Mouse (Mus musculus): ENCODE measurements at regions not wholly inside any gene's neighbourhood (a gene's known extent, or its start where the extent isn't known, plus 50 kb on each side); places are given as distances from the start of the nearest gene placed in this dataset.
"Not testable (repeated sequence)": the region's sequence is repeated elsewhere in the genome, so short reads cannot be mapped to it uniquely, and the experiment has no call there.

DNA sequence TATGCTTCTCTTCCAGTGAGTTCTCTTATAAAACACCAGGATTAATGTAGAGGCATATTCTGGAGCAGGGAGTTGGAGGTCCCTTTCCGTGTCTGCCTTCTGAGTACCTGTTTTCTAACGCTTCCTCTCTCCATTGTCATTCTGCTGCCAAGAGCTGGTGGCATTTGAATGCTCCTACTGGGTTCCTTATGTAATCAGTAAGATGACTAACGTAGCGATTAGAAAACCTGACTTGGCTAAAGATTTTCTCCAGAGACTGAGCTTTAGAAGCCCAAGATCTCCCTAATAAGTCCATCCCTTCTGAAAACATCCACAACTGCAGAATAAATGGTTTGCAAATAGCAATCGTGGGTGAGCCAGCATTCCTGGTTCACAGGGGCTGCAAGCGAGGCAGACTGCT lies 174.5 kb downstream of the Dhx15 start:
- DNase-seq (ENCODE audit: low spot score), result no peak

- no peak for DNase-seq (ENCODE audit: low spot score)
Measured at GRCm38 (mm10) chr5:52010426-52010825, 179.9 kb downstream of the Dhx15 start.

GRCm38 (mm10) chr5:52008942-52009341 lies 181.4 kb downstream of the Dhx15 start:
- DNase-seq (ENCODE audit: low spot score), result no peak

GRCm38 (mm10) chr5:52006843-52007242 lies 183.5 kb downstream of the Dhx15 start:
- no peak for DNase-seq (ENCODE audit: low spot score)

GRCm38 (mm10) chr5:51990847-51991610 lies 199.3 kb downstream of the Dhx15 start:
- DNase-seq (ENCODE audit: low spot score), result no peak

DNA sequence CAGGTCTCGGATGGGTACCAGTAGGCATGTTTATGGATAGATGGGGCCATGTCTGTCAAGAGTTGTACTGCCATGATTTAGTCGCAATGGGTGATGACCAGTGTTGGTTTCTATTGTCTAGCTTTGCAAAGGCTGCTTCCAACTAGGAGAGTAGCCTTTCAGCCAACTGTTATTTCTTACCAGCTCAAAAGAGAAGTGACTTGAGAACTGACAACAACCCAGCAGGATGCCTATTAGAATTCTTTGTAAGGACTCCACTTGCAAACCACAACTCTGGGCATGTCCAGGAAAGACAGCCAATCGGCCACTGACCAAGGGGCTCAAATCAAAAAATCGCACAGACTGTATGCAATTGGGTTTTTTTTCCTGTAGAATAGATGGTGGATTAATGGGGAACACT lies 200.9 kb downstream of the Dhx15 start:
- DNase-seq (ENCODE audit: low spot score), result no peak

GRCm38 (mm10) chr5:51988913-51989312 lies 201.4 kb downstream of the Dhx15 start:
- DNase-seq (ENCODE audit: low spot score), result no peak

- DNase-seq (ENCODE audit: low spot score), result no peak
Measured at GRCm38 (mm10) chr5:51984966-51985365, 205.3 kb downstream of the Dhx15 start.

DNA sequence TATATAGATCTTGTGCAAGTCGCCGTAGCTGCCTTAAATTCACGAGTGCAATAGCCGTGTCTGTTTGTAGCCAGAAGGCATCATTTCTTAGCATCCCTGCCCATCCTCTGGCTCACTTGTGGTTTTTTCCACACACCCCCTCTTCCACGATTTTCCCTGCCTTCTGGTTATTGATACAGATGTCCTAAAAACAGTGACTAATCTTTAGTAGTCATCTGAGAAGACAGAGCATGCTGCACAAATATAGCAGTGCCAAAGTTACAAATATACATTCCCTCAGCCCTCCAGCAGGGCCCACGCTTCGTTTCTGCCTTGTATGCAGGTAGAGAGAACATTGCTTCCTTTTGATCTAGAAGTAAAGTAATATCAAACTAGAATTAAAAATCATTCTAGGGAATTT lies 207.5 kb downstream of the Dhx15 start:
- no peak for DNase-seq (ENCODE audit: low spot score)

DNA sequence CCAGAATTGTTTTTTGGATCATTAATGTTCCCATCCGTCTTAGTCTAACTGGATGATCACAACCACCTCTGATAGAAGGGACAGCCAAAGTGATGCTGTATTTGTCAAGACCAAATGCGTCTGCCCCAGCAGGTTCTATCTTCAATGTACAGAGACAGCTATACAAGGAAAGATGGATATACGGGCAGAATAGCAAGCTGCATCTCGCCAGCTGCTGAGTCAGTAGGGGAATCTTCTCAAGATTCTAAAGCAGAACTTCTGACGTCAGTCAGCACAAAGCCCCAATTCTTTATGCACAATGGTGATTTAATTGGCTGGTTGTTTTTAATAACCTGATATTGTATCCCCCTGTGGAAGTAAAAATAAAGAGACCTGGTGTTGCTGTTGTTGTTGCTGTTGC lies 209.4 kb downstream of the Dhx15 start:
- no peak for DNase-seq (ENCODE audit: low spot score)

DNA sequence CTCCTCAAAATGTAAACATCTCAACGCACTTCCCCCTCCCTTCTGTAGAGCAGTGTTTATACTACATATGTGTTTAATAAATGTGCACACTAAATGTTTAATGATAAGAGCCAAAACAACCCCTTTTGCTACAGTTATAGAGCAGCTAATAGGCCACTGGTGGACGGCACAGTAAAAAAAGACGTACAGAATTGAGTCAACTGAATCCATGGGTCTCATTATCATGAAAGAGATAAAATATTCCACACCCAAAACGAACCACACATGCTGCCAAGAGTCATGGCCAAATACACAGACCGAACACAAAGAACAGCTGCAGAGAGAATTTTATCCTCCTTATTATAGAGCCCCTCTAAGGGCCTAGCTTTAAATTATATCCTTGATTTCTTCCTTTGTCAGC lies 237.8 kb downstream of the Dhx15 start:
- DNase-seq (ENCODE audit: low spot score), result no peak

- no peak for DNase-seq (ENCODE audit: low spot score)
Measured at GRCm38 (mm10) chr5:51949996-51950395, 240.3 kb downstream of the Dhx15 start.

GRCm38 (mm10) chr5:51946062-51946461 lies 244.3 kb downstream of the Dhx15 start:
- DNase-seq (ENCODE audit: low spot score), result no peak

DNA sequence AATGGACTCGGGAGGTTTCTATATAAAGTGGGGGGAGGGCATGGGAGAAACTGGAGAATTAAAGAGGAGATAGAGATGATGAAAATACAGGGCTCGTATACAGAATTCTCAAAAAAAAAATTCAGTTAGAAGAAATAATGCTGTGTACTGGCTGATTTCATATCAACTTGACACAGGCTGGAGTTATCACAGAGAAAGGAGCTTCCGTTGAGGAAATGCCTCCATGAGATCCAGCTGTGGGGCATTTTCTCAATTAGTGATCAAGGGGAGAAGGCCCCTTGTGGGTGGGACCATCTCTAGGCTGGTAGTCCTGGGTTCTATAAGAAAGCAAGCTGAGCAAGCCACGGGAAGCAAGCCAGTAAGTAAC lies 248.4 kb downstream of the Dhx15 start:
- not testable (repeated sequence) for DNase-seq (ENCODE audit: low spot score)

DNA sequence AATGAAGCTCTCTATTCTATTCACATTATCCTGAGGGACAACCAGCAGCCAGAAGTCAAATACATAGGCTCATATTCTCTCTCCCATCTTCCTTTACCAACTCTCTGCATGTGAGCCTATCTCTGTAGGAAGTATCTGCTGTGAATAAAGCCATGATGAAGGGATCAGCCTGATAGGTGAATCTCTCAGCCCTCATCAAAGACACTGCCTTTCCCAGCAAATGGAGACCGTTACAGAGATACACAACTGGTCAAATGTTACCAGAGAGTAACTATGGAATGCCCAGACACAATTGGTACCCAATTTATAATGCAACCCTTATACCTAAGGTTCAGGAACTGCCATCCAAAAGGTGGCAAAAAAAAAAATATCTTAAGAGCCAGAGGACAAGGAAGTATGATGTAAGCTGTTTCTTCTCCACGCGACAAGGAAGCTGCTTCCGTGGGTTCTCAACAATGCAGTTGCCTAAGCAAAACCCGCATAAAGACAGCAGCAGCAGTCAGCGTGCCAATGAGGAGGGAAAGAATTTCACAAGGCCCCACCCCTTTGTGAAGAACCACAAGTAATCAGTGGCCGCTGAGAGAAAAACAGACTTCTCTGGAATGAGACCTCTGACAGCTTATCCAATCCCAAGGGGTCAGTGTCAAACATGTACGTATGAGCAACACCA lies 248.9 kb downstream of the Dhx15 start:
- peak; percentile 4 for DNase-seq (ENCODE audit: low spot score)

- no peak for DNase-seq (ENCODE audit: low spot score)
Measured at GRCm38 (mm10) chr5:51938845-51939244, 251.5 kb downstream of the Dhx15 start.

- DNase-seq (ENCODE audit: low spot score), result no peak
Measured at GRCm38 (mm10) chr5:51937320-51937719, 253.0 kb downstream of the Dhx15 start.

DNA sequence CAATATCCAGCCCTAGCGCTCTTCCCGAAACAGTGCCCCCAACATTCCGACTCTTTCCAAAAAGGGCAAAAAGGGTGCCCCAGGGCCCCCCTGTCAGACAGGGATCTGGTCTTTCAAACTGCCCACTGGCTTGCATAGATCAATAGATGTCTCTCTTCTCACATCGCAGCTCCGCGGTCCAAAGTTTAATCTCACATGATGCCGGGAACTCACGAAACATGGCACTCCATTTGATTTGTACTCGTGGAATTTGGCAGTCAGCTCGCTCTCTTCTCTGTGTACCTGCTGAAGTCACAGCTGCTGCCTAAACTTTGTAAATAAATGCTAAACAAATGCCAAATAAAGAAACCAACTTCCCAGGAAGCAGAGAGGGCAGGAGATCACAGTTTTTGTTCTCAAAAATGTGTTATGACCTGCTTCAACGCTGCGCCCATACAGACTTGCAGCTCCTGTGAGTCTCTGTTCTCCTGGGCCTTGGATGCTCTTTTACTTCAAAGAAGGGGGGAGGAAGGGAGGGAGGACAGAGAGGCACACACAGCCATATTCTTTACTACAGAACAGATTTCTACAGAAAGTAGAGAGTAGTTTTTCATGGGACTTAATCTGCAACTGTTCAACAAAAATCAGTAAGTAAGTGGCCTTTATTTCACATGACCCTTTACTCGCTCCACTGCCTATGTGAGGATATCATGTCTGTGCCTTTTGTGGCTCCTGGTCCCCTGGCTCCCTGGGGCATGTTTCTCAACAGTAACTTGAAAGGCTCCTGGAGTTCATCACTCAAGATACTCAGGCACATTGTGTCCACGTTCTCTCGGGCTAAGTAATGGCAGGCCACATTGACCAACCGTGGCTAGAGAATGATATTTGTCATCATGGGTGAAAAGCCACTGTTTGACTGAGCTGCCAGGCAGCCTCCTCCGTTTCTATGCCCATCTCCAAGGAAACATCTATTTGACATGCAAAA lies 254.6 kb downstream of the Dhx15 start:
- no peak for DNase-seq (ENCODE audit: low spot score)

GRCm38 (mm10) chr5:51934910-51935309 lies 255.4 kb downstream of the Dhx15 start:
- DNase-seq (ENCODE audit: low spot score), result no peak

DNA sequence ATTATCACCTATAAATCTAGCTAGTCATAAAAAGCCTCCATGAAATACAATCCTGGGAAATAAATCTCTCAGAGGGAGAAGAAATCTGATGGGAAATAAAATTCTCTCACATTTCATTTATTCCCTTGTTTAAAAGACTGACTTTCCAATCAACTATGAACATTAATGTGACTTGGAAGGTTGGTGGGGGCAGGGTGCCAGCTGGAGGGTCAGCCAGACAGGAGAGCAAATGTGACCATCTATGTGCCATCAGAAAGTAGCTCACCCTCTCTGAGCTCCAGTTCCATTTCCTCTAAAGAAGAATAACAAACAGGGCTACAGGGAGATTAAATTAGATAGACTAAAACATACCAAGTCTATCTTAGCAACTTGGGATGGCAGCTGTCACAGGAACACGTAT lies 257.0 kb downstream of the Dhx15 start:
- DNase-seq (ENCODE audit: low spot score), result no peak

GRCm38 (mm10) chr5:51930416-51930815 lies 259.9 kb downstream of the Dhx15 start:
- DNase-seq (ENCODE audit: low spot score), result no peak

DNA sequence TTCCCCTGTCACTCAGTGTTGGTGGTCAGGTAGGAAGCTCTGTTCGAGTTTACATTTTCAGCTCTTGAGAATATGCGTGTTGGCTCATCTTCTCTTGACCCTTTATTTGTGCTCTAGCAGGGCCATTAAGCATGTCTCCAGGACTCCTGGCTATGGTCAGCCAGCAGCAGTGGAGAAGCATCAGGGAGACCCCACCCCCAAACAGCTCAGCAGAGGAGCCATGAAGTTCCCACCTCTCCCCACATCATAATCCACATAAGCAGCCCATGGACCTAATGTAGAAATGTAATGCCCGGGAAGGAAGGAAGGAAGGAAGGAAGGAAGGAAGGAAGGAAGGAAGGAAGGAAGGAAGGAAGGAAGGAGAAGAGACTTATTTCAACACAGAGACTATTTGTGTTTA lies 261.5 kb downstream of the Dhx15 start:
- DNase-seq (ENCODE audit: low spot score), result no peak

DNA sequence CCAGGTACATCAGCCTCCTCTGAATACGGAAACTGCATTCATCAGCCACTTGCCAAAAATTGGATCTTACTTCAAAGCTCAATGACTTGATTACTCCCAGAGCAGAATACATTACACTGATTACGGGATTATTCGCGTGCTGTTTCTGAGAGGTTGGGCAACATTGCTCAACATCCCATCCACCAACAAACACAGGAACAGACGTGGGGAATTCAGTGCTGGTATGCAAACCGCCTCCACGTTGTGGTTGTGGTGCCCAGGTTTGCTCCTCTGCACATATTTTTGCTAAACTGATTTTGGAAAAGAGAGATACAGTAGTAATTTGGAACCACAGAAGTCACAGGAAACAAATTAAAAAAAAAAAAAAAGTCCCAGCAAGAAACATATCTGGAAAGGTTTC lies 266.9 kb downstream of the Dhx15 start:
- DNase-seq (ENCODE audit: low spot score), result no peak
